Comparison of ENCODE assay signal across 14 mouse cellular contexts in the genomic region with DNA sequence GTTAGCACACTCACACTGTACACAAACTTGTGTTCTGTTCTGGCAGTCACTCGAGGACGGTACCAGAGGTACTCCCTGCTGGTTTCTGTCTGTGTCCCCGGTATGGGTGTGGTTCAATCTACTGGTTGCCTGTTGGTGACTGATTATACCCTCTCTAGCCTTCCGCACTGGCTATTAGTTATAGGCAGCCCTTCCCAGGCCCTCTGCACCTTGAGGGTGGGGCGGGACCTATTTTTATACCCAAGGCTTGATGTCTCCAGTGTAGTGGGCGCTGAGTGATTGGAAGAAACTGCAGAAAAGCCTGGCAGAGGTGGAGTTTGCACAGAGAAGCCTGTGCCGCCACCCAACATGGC. TPM values are rescaled to one million over a fixed set of nuclear protein-coding genes. Genes with fewer than 3 reads are reported as not detected.
A peak's percentile ranks its signal among the peaks of the same experiment; 100 is the strongest.
DNase-seq lines count a peak whose midpoint lies in the region; ATAC-seq lines count a peak whose summit lies in the region.
"Had no signal": no experiment of that assay in that cellular context is flagged by ENCODE, and none has a peak within 500 bp of the region (broad histone marks: within the 10 kb centered on the region; RNA-seq: fewer than 3 reads in every experiment).

No protein-coding gene starts in this region.

- peaks cover 44% of the 10 kb centered on the region for H3K36me3 ChIP-seq in forebrain, embryonic 10.5 days (replicated peaks)
- H3K36me3 ChIP-seq in forebrain, embryonic 16.5 days (ENCODE audit: control insufficient read depth, insufficient read depth): peaks cover 5% of the 10 kb centered on the region; the same call in 1 of the 2 replicates
- no peaks in the 10 kb centered on the region for H3K36me3 ChIP-seq in liver, embryonic 16.5 days (ENCODE audit: control insufficient read depth, insufficient read depth)
- peaks cover 41% of the 10 kb centered on the region for H3K36me3 ChIP-seq in midbrain, embryonic 14.5 days (ENCODE audit: control insufficient read depth, insufficient read depth, low read length)
- H3K36me3 ChIP-seq in kidney, embryonic 16.5 days (ENCODE audit: insufficient read depth, low read length): peaks cover 6% of the 10 kb centered on the region; the same call in 1 of the 2 replicates

- no peaks in the 10 kb centered on the region for H3K27me3 ChIP-seq in forebrain, embryonic 10.5 days (ENCODE audit: poor library complexity, severe bottlenecking)
- H3K27me3 ChIP-seq in forebrain, embryonic 16.5 days (replicated peaks; ENCODE audit: control insufficient read depth, insufficient read depth, low read length): no peaks in the 10 kb centered on the region
- H3K27me3 ChIP-seq in liver, embryonic 16.5 days (ENCODE audit: control insufficient read depth, insufficient read depth, low read depth, low read length): no peaks in the 10 kb centered on the region
- no peaks in the 10 kb centered on the region for H3K27me3 ChIP-seq in midbrain, embryonic 14.5 days (ENCODE audit: control insufficient read depth, insufficient read depth, low read length)
- H3K27me3 ChIP-seq in kidney, embryonic 16.5 days (ENCODE audit: insufficient read depth, low read length): no peaks in the 10 kb centered on the region
- H3K27me3 ChIP-seq: hindbrain, embryonic 12.5 days; limb, embryonic 15.5 days; midbrain, embryonic 12.5 days had no signal

- H3K4me1 ChIP-seq in forebrain, embryonic 10.5 days: peaks cover 27% of the 10 kb centered on the region
- H3K4me1 ChIP-seq in forebrain, embryonic 16.5 days (replicated peaks; ENCODE audit: control insufficient read depth, insufficient read depth, low read length): peaks cover 11% of the 10 kb centered on the region
- H3K4me1 ChIP-seq in liver, embryonic 16.5 days (ENCODE audit: control insufficient read depth, low read depth, low read length): peaks cover 62% of the 10 kb centered on the region
- no peaks in the 10 kb centered on the region for H3K4me1 ChIP-seq in midbrain, embryonic 14.5 days (ENCODE audit: control insufficient read depth, insufficient read depth, low read length)
- no peaks in the 10 kb centered on the region; the same call in 1 of the 2 replicates for H3K4me1 ChIP-seq in kidney, embryonic 16.5 days (ENCODE audit: insufficient read depth, low read length)
- H3K4me1 ChIP-seq: midbrain, embryonic 12.5 days had no signal

- no peak for ATAC-seq in forebrain, embryonic 16.5 days
- ATAC-seq in liver, embryonic 16.5 days (ENCODE audit: low read depth): peak; percentile 94
- ATAC-seq in midbrain, embryonic 14.5 days (ENCODE audit: low FRiP score, low TSS enrichment): no peak
- ATAC-seq in kidney, embryonic 16.5 days (ENCODE audit: low FRiP score, low TSS enrichment): no peak
- ATAC-seq: activated CD4-positive, CD25-positive, alpha-beta regulatory T cell, adult 4 months had no signal

- H3K9ac ChIP-seq in forebrain, embryonic 16.5 days (replicated peaks; ENCODE audit: low read depth, low read length): no peak overlapping the region
- peak overlapping the region; percentile 27 for H3K9ac ChIP-seq in liver, embryonic 16.5 days (ENCODE audit: low read depth, low read length)
- no peak overlapping the region for H3K9ac ChIP-seq in midbrain, embryonic 14.5 days (replicated peaks; ENCODE audit: low read length)
- H3K9ac ChIP-seq in kidney, embryonic 16.5 days (replicated peaks; ENCODE audit: low read length): no peak overlapping the region
- H3K9ac ChIP-seq: hindbrain, embryonic 12.5 days; limb, embryonic 15.5 days; midbrain, embryonic 12.5 days had no signal

- no peak overlapping the region for H3K4me2 ChIP-seq in forebrain, embryonic 16.5 days (ENCODE audit: low read length)
- peak overlapping the region; percentile 47 for H3K4me2 ChIP-seq in liver, embryonic 16.5 days (ENCODE audit: low read depth, low read length)
- H3K4me2 ChIP-seq in midbrain, embryonic 14.5 days (ENCODE audit: low read length): no peak overlapping the region
- no peak overlapping the region for H3K4me2 ChIP-seq in kidney, embryonic 16.5 days (replicated peaks; ENCODE audit: low read depth, low read length)
- H3K4me2 ChIP-seq: hindbrain, embryonic 12.5 days; limb, embryonic 15.5 days; midbrain, embryonic 12.5 days had no signal

- H3K4me3 ChIP-seq in forebrain, embryonic 10.5 days: no peak overlapping the region
- H3K4me3 ChIP-seq in forebrain, embryonic 16.5 days (replicated peaks; ENCODE audit: low read length): no peak overlapping the region
- H3K4me3 ChIP-seq in liver, embryonic 16.5 days (ENCODE audit: low read depth, low read length): no peak overlapping the region
- no peak overlapping the region for H3K4me3 ChIP-seq in midbrain, embryonic 14.5 days (replicated peaks; ENCODE audit: low read depth, low read length)
- no peak overlapping the region for H3K4me3 ChIP-seq in kidney, embryonic 16.5 days (ENCODE audit: low read length)
- H3K4me3 ChIP-seq: hindbrain, embryonic 12.5 days; limb, embryonic 15.5 days; midbrain, embryonic 12.5 days had no signal

- 0 out of 2 replicates have a peak overlapping the region, but pooled peaks have one; percentile 40 for H3K27ac ChIP-seq in forebrain, embryonic 10.5 days
- no peak overlapping the region for H3K27ac ChIP-seq in forebrain, embryonic 16.5 days (ENCODE audit: low read length)
- H3K27ac ChIP-seq in liver, embryonic 16.5 days (ENCODE audit: low read length): peak overlapping the region; percentile 96
- H3K27ac ChIP-seq in midbrain, embryonic 14.5 days (replicated peaks; ENCODE audit: low read depth, low read length): no peak overlapping the region
- no peak overlapping the region for H3K27ac ChIP-seq in kidney, embryonic 16.5 days (ENCODE audit: low read length)
- H3K27ac ChIP-seq: hindbrain, embryonic 12.5 days; limb, embryonic 15.5 days; midbrain, embryonic 12.5 days had no signal

- WGBS in forebrain, embryonic 10.5 days: 92% methylated on average over 7 of the region's 7 CpGs
- 92% methylated on average over 7 of the region's 7 CpGs for WGBS in forebrain, embryonic 16.5 days
- WGBS in liver, embryonic 16.5 days (ENCODE audit: insufficient replicate concordance): 25% methylated on average over 7 of the region's 7 CpGs
- 91% methylated on average over 7 of the region's 7 CpGs for WGBS in midbrain, embryonic 14.5 days
- WGBS in kidney, embryonic 16.5 days: 87% methylated on average over 7 of the region's 7 CpGs

- DNase-seq in forebrain, embryonic 10.5 days (ENCODE audit: extremely low spot score, low spot score): no peak
- DNase-seq in spleen, adult 12 weeks (ENCODE audit: low spot score): peak; percentile 72
- no peak for DNase-seq in spleen, adult 18-20 months
- no peak for DNase-seq in midbrain, embryonic 14.5 days
- DNase-seq in cerebellum, postnatal 36 days: no peak
- DNase-seq: cerebellum, postnatal 25 days; kidney, adult 9 months had no signal

- no peaks in the 10 kb centered on the region for H3K9me3 ChIP-seq in forebrain, embryonic 10.5 days
- no peaks in the 10 kb centered on the region for H3K9me3 ChIP-seq in forebrain, embryonic 16.5 days (ENCODE audit: control insufficient read depth, low read length)
- no peaks in the 10 kb centered on the region for H3K9me3 ChIP-seq in liver, embryonic 16.5 days (replicated peaks; ENCODE audit: control insufficient read depth, low read length)
- no peaks in the 10 kb centered on the region for H3K9me3 ChIP-seq in midbrain, embryonic 14.5 days (ENCODE audit: control insufficient read depth, low read length)
- no peaks in the 10 kb centered on the region for H3K9me3 ChIP-seq in kidney, embryonic 16.5 days (ENCODE audit: low read length)
- H3K9me3 ChIP-seq: hindbrain, embryonic 12.5 days; limb, embryonic 15.5 days; midbrain, embryonic 12.5 days had no signal

RNA-seq across cellular contexts. Expression of a gene that starts 47.8 kb away (rescaled TPM):
- 13.9 and 16.2 TPM in 2 replicates for polyA plus RNA-seq in forebrain, embryonic 10.5 days (2016; fragmentation: Nextera tagmentation; extraction: Ambion mirVana)
- polyA plus RNA-seq in forebrain, embryonic 16.5 days (2015; fragmentation: Nextera tagmentation; extraction: Ambion mirVana): 56.8 and 57.8 TPM in 2 replicates
- polyA plus RNA-seq in liver, embryonic 16.5 days (2015; fragmentation: Nextera tagmentation; extraction: Ambion mirVana): 3.4 and 3.5 TPM in 2 replicates
- polyA plus RNA-seq in midbrain, embryonic 14.5 days (2014; fragmentation: Nextera tagmentation; extraction: Ambion mirVana): 29.5 and 31.0 TPM in 2 replicates
- 12.1 and 14.9 TPM in 2 replicates for polyA plus RNA-seq in kidney, embryonic 16.5 days (2015; fragmentation: Nextera tagmentation; extraction: Ambion mirVana)

Comparison
In these comparisons a context has a peak if more than half of its experiments do, and no peak if none do; other contexts are left out.
1. H3K27ac ChIP-seq: peak in forebrain, embryonic 10.5 days (single experiment) and liver, embryonic 16.5 days (single experiment); none in forebrain, embryonic 16.5 days (single experiment), midbrain, embryonic 14.5 days (single experiment) and kidney, embryonic 16.5 days (single experiment).